Mouse (Mus musculus): ENCODE results near the gene Tln1.

DNA sequence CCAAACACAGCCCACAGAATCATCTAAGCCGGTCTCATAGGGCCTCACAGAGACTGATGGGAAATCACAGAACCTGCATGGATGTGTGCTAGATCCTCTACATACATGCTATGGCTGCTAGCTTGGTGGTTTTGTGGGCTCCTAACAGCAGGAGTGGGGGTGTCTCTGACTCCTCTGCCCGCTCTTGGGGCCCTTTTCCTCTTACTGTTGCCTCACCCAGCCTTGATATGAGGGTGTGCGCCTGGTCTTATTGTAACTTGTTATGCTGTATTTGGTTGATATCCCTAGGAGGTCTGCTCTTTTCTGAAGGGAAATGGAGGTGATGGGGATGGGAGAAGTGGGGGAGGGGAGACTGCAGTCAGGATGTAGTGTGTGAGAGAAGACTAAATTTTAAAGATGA lies 72.9 kb downstream of the Tln1 start:
- TF ChIP-seq CTCF (IDR thresholded peaks at IDR 0.05; ENCODE audit: low read depth, low read length) (no peak), POLR2A (IDR thresholded peaks at IDR 0.05; ENCODE audit: extremely low read depth, insufficient read depth, low read length) (no peak)
